Mouse (Mus musculus): ENCODE measurements around the gene Ube4a.

The Ube4a gene

GRCm38 (mm10) chr9:44965126-44965832 is at the start of gene Ube4a:
Gene Ube4a (minus strand): TSS chr9:44965600.
- peak; percentile 96 to 99 for DNase-seq (ENCODE audit: low spot score in 2 of 2)

GRCm38 (mm10) chr9:45014879-45015278 is 49.5 kb upstream of the Ube4a start:
- no peak for DNase-seq (ENCODE audit: low spot score in 2 of 2)

- no peak for DNase-seq (ENCODE audit: low spot score in 2 of 2)
These were observed 45.9 kb upstream of the Ube4a start for GRCm38 (mm10) chr9:45011291-45011690.

- no peak for DNase-seq (ENCODE audit: low spot score in 2 of 2)
These were observed 45.1 kb upstream of the Ube4a start for GRCm38 (mm10) chr9:45010461-45010860.

GRCm38 (mm10) chr9:45009180-45010078 is 44.0 kb upstream of the Ube4a start, which contains the start of gene Cd3e:
Gene Cd3e (minus strand): TSS chr9:45009627.
- no peak for DNase-seq (ENCODE audit: low spot score in 2 of 2)

GRCm38 (mm10) chr9:45008342-45008741 is 42.9 kb upstream of the Ube4a start:
- DNase-seq (ENCODE audit: low spot score in 2 of 2): no peak

- DNase-seq (ENCODE audit: low spot score in 2 of 2): no peak
These were observed 42.0 kb upstream of the Ube4a start for GRCm38 (mm10) chr9:45007404-45007803.

- DNase-seq (ENCODE audit: low spot score in 2 of 2): no peak
These were observed 34.8 kb upstream of the Ube4a start for GRCm38 (mm10) chr9:45000249-45000648.

GRCm38 (mm10) chr9:44999776-45000175 is 34.4 kb upstream of the Ube4a start:
- no peak for DNase-seq (ENCODE audit: low spot score in 2 of 2)

- no peak for DNase-seq (ENCODE audit: low spot score in 2 of 2)
These were observed 33.8 kb upstream of the Ube4a start for GRCm38 (mm10) chr9:44999171-44999570.

- no peak for DNase-seq (ENCODE audit: low spot score in 2 of 2)
These were observed 32.7 kb upstream of the Ube4a start for GRCm38 (mm10) chr9:44998138-44998537.

GRCm38 (mm10) chr9:44996590-44996989 is 31.2 kb upstream of the Ube4a start:
- DNase-seq (ENCODE audit: low spot score in 2 of 2): no peak

GRCm38 (mm10) chr9:44994962-44995361 is 29.6 kb upstream of the Ube4a start:
- DNase-seq (ENCODE audit: low spot score in 2 of 2): no peak

GRCm38 (mm10) chr9:44993268-44993667 is 27.9 kb upstream of the Ube4a start:
- DNase-seq (ENCODE audit: low spot score in 2 of 2): no peak

GRCm38 (mm10) chr9:44992271-44992670 is 26.9 kb upstream of the Ube4a start:
- DNase-seq (ENCODE audit: low spot score in 2 of 2): no peak

- no peak for DNase-seq (ENCODE audit: low spot score in 2 of 2)
These were observed 26.4 kb upstream of the Ube4a start for GRCm38 (mm10) chr9:44991821-44992220.

- DNase-seq (ENCODE audit: low spot score in 2 of 2): no peak
These were observed 21.6 kb upstream of the Ube4a start for GRCm38 (mm10) chr9:44986976-44987375.

GRCm38 (mm10) chr9:44986242-44986781 is 20.9 kb upstream of the Ube4a start:
- no peak for DNase-seq (ENCODE audit: low spot score in 2 of 2)

GRCm38 (mm10) chr9:44985721-44986161 is 20.3 kb upstream of the Ube4a start:
- no peak for DNase-seq (ENCODE audit: low spot score in 2 of 2)

GRCm38 (mm10) chr9:44983001-44983400 is 17.6 kb upstream of the Ube4a start:
- no peak for DNase-seq (ENCODE audit: low spot score in 2 of 2)

- no peak for DNase-seq (ENCODE audit: low spot score in 2 of 2)
These were observed 17.1 kb upstream of the Ube4a start for GRCm38 (mm10) chr9:44982531-44982930.

- DNase-seq (ENCODE audit: low spot score in 2 of 2): no peak
These were observed 16.7 kb upstream of the Ube4a start for GRCm38 (mm10) chr9:44982081-44982480.
